Mouse (Mus musculus) C2C12 (cell line): ENCODE data around the gene Sec62. TPM values are rescaled to one million over a fixed set of nuclear protein-coding genes. Genes with fewer than 3 reads are reported as not detected.

ENCODE experiments used
- H3K27me3 ChIP-seq: one replicate; pipeline ENCODE4 v1.6.1; 2011; ENCODE audit not compliant: control insufficient read depth, insufficient read depth, insufficient read length
- H3K36me3 ChIP-seq: one replicate; pipeline ENCODE4 v1.6.1; 2011; ENCODE audit not compliant: control insufficient read depth, insufficient read depth
- H3K4me3 ChIP-seq: one replicate; pipeline ENCODE4 v1.5.1; 2011; ENCODE audit warnings: mild to moderate bottlenecking, control low read depth; ENCODE audit not compliant: poor library complexity, insufficient read depth, severe bottlenecking
- H3K79me2 ChIP-seq: one replicate; pipeline ENCODE4 v1.6.1; 2011; ENCODE audit not compliant: control insufficient read depth, insufficient read depth
- H3K79me3 ChIP-seq: one replicate; pipeline ENCODE4 v1.6.1; 2011; ENCODE audit warnings: low read depth, control low read depth
- H3ac ChIP-seq: one replicate; pipeline ENCODE3; 2011; ENCODE audit warnings: low read depth; ENCODE audit not compliant: control insufficient read depth, insufficient read length
- CEBPB ChIP-seq: IDR thresholded peaks from one replicate; pipeline ENCODE4 v1.6.1; 2011; ENCODE audit warnings: low read depth, mild to moderate bottlenecking, control low read depth, moderate library complexity
- CTCF ChIP-seq: IDR thresholded peaks from one replicate; pipeline ENCODE4 v1.5.1; 2011; ENCODE audit not compliant: control insufficient read depth, insufficient read depth, insufficient read length
- FOSL1 ChIP-seq: IDR thresholded peaks from one replicate; pipeline ENCODE4 v1.8.0; 2011; ENCODE audit warnings: mild to moderate bottlenecking, low read length; ENCODE audit not compliant: poor library complexity, insufficient read depth, severe bottlenecking
- MAX ChIP-seq: IDR thresholded peaks from one replicate; pipeline ENCODE4 v1.6.1; 2011; ENCODE audit warnings: mild to moderate bottlenecking, control low read depth
- MYOD1 ChIP-seq: IDR thresholded peaks from one replicate; pipeline ENCODE4 v1.6.1; 2011; ENCODE audit warnings: low read depth; ENCODE audit not compliant: control insufficient read depth, insufficient read length
- MYOG ChIP-seq: IDR thresholded peaks from one replicate; pipeline ENCODE4 v1.6.1; 2011; ENCODE audit not compliant: control insufficient read depth, insufficient read length; ENCODE audit errors: extremely low read depth
- USF1 ChIP-seq: IDR thresholded peaks from one replicate; pipeline ENCODE4 v1.6.1; 2011; ENCODE audit warnings: low read depth, mild to moderate bottlenecking, control low read depth, moderate library complexity
- polyA plus RNA-seq: library from polyadenylated mRNA; unstranded; fragments of >200 nt; fragmentation: generic; extraction: Trizol; gene quantifications from one replicate; pipeline ENCODE4 v1.2.1, GENCODE M21; 2012; ENCODE audit warnings: missing spikeins

Gene Sec62
- polyA plus RNA-seq, 1 experiment, result 13.0 TPM

GRCm38 (mm10) chr3:30764877-30765276 is 27.8 kb upstream of the Sec62 start:
- no peaks in the 10 kb centered on the region for H3K79me2 ChIP-seq
- no peaks in the 10 kb centered on the region for H3K36me3 ChIP-seq
- H3K4me3 ChIP-seq, result no peak overlapping the region
- H3K79me3 ChIP-seq, result no peaks in the 10 kb centered on the region
- TF ChIP-seq CEBPB (no peak), MYOG (no peak), USF1 (no peak), FOSL1 (no peak), MYOD1 (no peak), CTCF (no peak), MAX (no peak)
- no peaks in the 10 kb centered on the region for H3K27me3 ChIP-seq
- H3ac ChIP-seq, result no peak overlapping the region

DNA sequence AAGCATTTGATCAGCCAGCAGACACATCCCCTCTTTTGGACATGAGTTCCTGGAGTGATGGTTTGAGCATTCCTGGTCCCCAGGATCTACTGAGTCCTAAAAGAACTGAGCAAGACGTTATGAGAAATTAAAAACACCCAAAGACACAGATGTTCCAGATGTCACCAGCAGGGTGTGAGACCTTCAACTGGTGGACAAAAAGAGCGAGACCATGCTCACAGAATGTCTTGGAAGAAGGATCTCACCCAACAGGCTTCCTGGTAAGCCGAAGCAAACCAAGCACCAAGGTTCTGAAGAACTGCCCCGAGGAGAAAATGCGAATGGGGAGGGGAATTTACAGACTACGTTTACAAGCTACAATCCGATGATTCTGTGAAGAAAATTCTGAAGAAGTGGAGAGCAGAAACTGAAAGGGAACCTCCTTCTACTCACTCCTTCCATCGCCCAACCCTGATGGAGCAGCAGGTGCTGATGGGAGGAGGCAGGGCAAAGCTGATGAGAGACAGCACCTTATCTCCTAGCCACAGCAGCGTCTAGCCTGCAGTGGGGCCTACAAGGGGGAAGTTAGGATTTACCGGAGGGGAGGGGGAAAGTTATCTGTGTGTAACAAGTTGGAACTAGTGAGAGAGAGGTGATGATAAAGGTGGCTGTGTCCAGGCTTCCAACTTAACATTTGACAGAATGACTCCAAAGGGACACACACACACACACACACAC is 27.2 kb upstream of the Sec62 start:
- Histone ChIP-seq H3ac (no peak overlapping the region), H3K4me3 (no peak overlapping the region), H3K79me3 (no peaks in the 10 kb centered on the region), H3K79me2 (no peaks in the 10 kb centered on the region), H3K27me3 (no peaks in the 10 kb centered on the region), H3K36me3 (no peaks in the 10 kb centered on the region)
- TF ChIP-seq MYOD1 (no peak), USF1 (no peak), MYOG (no peak), CEBPB (no peak), MAX (no peak), CTCF (no peak), FOSL1 (no peak)

DNA sequence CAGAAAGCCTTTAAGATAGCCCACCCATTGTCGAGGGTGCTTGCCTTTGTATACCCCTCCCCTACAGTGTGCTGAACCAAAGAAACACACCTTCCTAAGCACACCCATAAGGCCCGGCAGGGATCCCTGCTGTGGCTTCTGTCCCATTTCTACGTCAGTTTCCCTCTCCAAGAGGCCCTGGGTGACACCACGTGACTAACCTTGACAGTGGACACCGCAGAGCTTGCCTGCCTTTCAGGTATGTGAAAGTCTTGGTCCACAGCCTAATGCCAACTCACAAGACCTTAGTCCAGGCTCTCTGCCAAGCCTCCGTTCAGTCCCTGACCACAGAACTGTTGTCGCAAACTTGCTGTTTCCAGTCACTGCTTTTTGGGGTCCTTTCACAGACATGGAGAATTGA is 26.5 kb upstream of the Sec62 start:
- no peak overlapping the region for H3ac ChIP-seq
- no peaks in the 10 kb centered on the region for H3K79me3 ChIP-seq
- no peaks in the 10 kb centered on the region for H3K27me3 ChIP-seq
- H3K36me3 ChIP-seq, result no peaks in the 10 kb centered on the region
- H3K79me2 ChIP-seq, result no peaks in the 10 kb centered on the region
- no peak overlapping the region for H3K4me3 ChIP-seq
- TF ChIP-seq USF1 (no peak), MYOD1 (no peak), MYOG (no peak), CTCF (no peak), FOSL1 (no peak), CEBPB (no peak), MAX (no peak)

DNA sequence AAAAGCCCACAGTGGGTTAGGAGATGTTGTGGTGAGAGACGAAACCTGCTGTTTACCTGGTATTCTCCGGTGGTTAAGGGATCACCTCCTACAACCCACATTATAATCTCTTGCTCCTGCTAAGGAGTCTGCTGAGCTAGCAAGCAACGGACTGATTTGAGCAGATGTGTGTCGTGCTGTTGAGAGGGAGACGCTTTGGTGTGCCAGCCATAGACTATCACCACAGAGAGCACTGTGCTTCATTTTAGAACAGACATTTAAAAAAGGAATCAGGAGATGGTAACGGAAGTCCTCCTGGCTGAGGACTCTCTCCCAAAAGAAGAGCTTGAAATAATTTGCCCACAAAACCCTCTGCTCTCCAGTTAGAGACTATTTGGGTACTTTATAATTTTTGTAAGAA is 25.4 kb upstream of the Sec62 start:
- Histone ChIP-seq H3K27me3 (no peaks in the 10 kb centered on the region), H3K79me2 (no peaks in the 10 kb centered on the region), H3ac (no peak overlapping the region), H3K4me3 (no peak overlapping the region), H3K79me3 (no peaks in the 10 kb centered on the region), H3K36me3 (no peaks in the 10 kb centered on the region)
- no peak for TF ChIP-seq MYOG
- no peak for TF ChIP-seq CTCF
- no peak for TF ChIP-seq MAX
- TF ChIP-seq CEBPB, result no peak
- no peak for TF ChIP-seq FOSL1
- TF ChIP-seq USF1, result no peak
- no peak for TF ChIP-seq MYOD1

DNA sequence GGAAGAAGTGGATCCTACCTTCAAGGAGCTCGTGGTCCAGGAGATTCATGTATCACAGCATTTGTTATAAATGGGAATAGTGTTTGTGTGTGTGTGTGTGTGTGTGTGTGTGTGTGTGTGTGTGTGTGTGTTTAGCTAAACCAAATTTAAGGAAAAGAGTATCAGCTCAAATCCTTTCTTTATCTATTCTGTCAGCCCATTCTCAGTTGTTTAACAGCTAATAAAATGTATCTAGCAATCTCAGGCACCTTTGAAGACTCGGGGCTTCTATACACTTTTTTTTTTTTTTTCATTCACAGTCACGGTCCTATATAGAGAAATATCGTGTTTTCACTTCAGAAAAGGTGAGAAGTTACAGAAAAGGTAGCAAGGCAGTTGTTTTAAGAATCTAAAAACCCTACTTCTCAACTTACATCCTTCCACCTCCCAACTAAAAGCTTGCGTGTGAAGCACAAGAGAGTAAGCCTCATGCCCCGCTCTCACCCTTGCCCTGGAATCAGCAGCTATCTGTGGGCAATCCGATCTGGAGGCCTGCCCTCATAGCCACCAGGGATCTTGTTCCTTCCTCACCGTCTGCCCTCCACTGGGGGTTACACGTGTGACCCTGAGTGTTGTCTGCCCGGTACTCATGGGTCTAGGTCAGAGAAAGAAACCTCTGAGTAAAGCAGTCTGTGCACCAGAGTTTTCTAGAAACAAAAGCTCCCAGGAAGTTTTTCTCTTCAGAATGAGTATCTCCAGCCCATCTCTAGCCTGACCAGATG is 22.7 kb upstream of the Sec62 start:
- no peak overlapping the region for H3K4me3 ChIP-seq
- no peak overlapping the region for H3ac ChIP-seq
- TF ChIP-seq MAX (no peak), CEBPB (no peak), MYOG (no peak), MYOD1 (no peak), FOSL1 (no peak), USF1 (no peak), CTCF (no peak)
- H3K79me3 ChIP-seq, result no peaks in the 10 kb centered on the region
- no peaks in the 10 kb centered on the region for H3K79me2 ChIP-seq
- no peaks in the 10 kb centered on the region for H3K27me3 ChIP-seq
- H3K36me3 ChIP-seq, result no peaks in the 10 kb centered on the region
